Mouse (Mus musculus) splenic B cell, adult 2 months (primary cell): ENCODE results near the gene Ocln.

ENCODE experiments used
- DNase-seq: peaks from one replicate; pipeline ENCODE4 v3.0.0-alpha.2; 2011; ENCODE audit warnings: low read depth, low spot score
- H3K27me3 ChIP-seq: 2 replicates; pipeline ENCODE4 v1.6.1; 2012; ENCODE audit warnings: mild to moderate bottlenecking, low read length, moderate library complexity, mixed read lengths; ENCODE audit not compliant: control insufficient read depth, poor library complexity, insufficient read depth, severe bottlenecking
- H3K36me3 ChIP-seq: 2 replicates; pipeline ENCODE4 v1.6.1; 2012; ENCODE audit warnings: mild to moderate bottlenecking, low read length, moderate library complexity, mixed read lengths; ENCODE audit not compliant: control insufficient read depth, poor library complexity, insufficient read depth, severe bottlenecking

The Ocln gene

DNA sequence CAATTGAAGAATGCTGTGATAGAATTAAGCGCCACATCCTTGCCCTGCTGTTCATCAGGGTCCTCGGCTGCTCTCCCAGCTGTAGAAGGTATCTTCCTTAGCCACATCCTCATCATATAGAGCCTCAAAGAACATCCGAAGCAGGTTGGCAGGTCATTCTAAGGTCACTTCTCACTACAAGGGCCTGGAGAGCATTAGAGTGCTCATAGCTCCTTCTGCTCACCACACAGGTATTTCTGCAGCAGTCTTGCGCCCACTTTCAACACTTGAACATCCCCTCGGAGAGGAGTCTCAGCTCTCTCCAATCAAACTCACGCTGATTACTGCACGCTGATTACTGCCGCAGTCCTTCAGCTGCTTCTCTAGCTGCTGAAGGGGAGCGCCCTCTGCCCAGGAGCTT, 6.9 kb upstream of the Ocln start:
- no peak for DNase-seq
- Histone ChIP-seq H3K27me3 (no peaks in the 10 kb centered on the region; the same call in 1 of the 2 replicates), H3K36me3 (no peaks in the 10 kb centered on the region)

DNA sequence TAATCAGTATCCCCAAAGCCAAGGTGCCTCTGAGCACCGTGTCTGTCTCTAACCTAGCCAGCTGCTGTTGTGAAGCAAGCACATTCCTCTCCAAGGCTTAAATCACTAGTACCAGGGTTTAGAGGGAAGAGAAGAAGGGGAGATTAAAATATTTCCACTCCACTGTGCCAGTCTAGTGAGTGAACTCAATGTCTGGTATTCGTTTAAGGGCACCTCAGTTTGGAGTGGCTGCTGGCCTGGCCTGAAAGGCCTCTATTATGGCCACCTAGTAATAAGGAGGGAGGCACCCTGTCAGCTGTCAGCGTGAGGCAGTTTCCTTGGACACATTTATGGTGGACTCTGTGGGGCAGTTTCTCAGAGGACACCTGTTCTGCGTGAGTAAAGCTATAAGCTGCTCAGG, 4.5 kb upstream of the Ocln start:
- DNase-seq, result no peak
- H3K27me3 ChIP-seq, result no peaks in the 10 kb centered on the region; the same call in 1 of the 2 replicates
- H3K36me3 ChIP-seq, result no peaks in the 10 kb centered on the region

DNA sequence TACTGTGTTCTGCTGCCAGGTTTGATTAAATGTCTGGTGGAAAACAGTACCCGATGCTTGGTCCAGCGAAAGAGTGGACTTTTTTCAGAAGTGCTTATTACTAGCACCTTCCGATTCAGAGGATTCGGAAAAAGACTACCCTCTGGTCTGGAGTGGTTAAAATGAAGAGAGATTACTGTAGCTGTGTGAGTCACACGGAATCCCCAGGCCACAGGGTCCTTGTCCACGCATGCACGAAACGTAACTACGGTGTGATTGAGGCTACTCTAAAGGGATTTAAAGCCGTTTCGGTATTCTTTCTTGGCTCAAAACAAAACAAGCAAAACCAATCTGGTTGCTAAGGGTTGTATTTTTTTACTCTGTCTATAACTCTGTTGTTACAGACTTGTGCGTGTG, 522 bp upstream of the Ocln start:
- Histone ChIP-seq H3K36me3 (no peaks in the 10 kb centered on the region), H3K27me3 (no peaks in the 10 kb centered on the region; the same call in 1 of the 2 replicates)
- DNase-seq, result peak; percentile 13

DNA sequence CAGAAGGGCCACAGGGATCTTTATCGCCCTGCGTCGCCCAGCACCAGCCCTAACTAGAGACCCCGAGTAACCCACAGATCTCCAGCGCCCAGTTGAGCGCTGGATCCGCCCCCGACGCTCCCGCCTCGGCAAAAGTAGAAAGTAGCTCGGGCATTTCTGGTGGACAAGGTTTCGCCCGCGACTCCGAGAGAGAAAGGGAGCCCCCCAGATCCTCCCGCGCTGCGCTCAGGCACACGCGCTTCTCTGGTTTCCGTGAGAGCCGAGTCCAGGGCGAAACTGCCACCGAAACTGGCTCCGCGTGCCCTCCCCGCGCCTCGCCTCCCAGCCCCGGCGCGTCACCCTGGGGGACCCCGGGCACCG, 529 bp downstream of the Ocln start:
- DNase-seq, result peak; percentile 25
- Histone ChIP-seq H3K27me3 (no peaks in the 10 kb centered on the region), H3K36me3 (no peaks in the 10 kb centered on the region)

DNA sequence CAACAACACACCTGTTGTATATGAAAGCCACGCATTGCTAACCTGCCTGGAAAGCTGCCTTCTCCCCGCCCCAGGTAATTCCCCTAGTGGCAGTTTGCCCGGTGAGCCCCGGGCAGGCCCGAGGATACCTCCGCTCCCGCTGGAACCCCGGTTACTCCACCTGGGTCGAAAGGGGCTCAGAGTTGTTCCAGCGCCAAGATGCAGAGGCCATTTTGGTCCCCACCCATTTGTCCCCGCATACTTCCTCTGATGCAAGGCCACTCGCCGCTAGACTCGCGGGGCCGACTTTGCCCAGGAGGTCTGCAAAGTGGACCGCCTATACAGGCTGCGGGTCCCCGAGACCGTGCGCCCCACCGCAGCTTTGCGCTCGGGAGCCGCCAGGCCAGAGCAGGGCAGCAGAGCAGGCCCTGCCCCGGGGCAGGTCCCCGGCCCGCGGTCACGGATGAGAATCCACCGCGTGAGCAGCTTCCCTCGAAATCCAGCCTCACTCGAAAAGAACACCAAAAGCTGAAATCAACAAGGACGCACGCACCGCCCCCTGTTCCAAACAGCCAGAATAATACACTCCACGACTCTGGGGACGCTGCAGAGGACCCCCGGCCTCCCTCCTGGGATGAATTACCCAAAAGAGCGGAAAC, 1.0 kb downstream of the Ocln start:
- DNase-seq, result peak; percentile 11
- H3K36me3 ChIP-seq, result no peaks in the 10 kb centered on the region

DNA sequence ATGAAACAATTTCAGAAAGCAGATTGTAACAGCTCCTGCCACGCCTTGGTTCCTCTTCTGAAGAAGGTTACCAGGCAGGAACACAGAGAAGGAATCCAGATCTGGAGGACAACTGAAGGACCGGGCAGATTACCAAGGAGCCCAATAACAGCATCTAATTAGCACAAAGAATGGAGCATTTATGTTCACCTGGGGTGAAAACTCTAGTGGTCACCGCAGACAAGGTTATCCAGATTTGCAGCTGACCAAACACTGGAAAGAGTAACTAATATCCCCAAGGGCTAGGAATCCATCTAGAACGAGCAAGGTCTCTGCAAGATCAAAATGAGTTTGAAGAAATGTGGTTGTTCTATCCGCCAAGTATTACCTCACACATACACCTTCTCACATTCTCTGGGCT, 5.2 kb downstream of the Ocln start:
- Histone ChIP-seq H3K27me3 (no peaks in the 10 kb centered on the region), H3K36me3 (no peaks in the 10 kb centered on the region)
- no peak for DNase-seq

More for the DNA sequence above, 1.0 kb downstream of the Ocln start:
- no peaks in the 10 kb centered on the region for H3K27me3 ChIP-seq

DNA sequence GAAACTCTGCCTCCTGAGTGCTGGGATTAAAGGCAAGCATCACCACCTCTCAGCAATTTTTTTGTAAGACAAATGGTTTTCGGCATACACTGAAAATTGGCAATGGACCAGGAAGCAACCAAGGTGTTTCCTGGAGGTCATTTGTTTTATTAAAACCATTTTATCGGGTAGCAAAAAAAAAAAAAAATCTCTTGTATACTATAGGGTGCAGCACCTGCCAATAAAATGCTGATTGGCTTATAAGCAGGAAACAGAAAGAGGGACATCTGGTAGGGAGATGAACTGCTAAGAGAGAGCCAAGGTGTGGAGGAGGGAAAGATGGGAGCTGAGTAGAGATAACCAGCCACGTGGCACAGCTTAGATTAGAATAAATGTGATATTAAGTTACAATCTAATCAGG, 7.0 kb downstream of the Ocln start:
- no peaks in the 10 kb centered on the region for H3K36me3 ChIP-seq
- DNase-seq, result no peak
- H3K27me3 ChIP-seq, result no peaks in the 10 kb centered on the region

DNA sequence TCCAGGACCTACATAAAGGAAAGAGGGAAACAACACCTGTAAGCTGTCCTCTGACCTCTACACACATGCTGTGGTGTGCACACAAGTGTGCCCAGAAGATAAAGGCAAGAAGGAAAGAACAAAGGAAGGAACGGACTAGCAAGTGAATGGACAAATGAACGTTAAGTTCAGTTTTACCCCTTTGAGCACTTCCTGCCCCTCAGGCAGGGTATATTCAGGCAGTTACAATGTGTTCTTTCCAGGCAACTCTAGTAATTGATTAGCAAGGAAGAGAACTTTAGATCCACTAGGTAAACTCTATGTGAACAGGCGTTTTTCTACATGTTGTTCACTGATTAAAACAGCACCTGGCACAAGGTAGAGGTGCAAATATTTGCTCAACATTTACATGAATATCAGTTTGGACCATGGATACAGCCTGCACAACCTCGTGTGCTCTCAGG, 8.3 kb downstream of the Ocln start:
- no peak for DNase-seq
- Histone ChIP-seq H3K27me3 (no peaks in the 10 kb centered on the region; the same call in 1 of the 2 replicates), H3K36me3 (no peaks in the 10 kb centered on the region)

DNA sequence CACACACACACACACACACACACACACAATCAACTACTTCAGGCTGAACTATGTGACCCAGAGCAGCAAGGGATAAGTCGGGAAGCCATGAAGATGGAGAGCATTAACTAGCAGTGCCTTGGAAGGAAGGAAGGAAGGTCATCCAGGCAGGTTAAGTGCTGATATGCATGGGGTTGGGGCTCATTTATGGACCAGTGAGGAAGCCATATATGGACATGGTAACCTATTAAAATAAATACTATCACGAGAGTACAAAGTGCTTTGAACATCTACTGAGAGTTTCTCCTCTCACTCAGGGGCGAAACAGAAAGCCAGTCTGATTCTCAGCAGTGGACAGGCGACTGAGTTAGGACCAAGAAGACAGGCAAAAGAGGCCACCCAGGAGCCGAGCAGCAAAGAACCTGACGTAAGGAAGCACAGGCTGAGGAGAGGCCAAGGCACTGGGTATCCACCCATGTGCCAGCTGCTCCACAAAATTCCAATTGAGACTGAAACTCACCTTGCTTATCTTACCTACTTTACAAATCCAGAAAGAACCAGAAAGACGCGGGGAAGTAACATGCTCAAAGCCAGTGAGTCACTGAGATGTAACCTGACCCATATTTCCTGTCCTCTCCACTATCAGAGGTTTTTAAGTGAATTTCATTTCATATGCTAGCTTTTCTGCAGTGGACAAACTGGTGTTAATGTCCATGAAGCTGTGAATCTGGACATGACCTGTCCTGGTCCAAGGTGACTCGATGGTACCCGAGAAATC, 9.3 kb downstream of the Ocln start:
- DNase-seq, result no peak
- H3K27me3 ChIP-seq, result no peaks in the 10 kb centered on the region; the same call in 1 of the 2 replicates

DNA sequence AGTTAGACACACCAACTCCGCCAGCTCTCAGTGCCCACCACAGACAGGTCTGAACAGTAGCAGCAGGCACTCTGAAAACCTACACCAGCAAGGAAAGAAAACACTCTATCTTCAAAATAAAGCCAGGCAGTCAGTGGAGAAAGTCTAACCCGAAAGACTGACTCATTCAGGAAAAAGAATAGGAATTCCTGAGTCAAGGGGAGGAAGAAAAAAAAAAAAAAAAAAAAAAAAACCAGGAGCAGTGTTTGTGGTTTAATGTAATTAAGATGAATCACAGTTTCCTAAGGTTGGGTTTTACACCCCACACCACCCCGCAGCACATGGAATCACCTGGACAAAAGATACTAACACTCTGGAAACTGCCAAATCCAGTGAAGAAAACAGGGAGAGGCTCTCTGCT, 16.4 kb downstream of the Ocln start:
- no peaks in the 10 kb centered on the region; the same call in 1 of the 2 replicates for H3K27me3 ChIP-seq
- DNase-seq, result no peak
- H3K36me3 ChIP-seq, result no peaks in the 10 kb centered on the region

More for the DNA sequence above, 9.3 kb downstream of the Ocln start:
- no peaks in the 10 kb centered on the region for H3K36me3 ChIP-seq

DNA sequence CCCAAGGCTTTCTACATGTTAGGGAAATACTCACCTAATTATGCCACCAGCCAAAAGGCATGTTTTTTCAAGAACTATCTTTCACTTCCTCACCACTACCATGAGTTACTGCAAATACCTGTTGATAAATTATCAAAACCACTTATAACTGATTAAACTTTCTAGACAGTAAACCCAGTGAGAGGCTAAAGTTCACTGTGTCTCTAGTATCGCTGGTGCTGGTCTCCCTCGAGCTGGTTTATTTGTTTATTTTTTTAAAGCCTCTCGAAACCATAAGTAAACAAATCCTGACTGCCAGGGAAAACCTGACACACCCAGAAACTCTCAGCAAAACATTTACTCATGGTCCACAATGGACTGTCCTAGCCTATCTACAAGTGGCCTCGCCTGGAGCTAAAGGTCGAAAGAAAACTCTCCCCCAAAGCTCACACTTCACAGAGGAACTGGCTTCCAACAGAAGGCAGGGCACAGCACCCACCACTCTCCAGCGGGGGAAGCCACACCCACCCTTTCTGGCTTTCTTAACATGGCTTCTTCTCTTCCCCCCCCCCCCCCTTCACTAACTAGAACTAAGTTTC, 19.6 kb downstream of the Ocln start:
- no peaks in the 10 kb centered on the region for H3K27me3 ChIP-seq
- DNase-seq, result no peak

DNA sequence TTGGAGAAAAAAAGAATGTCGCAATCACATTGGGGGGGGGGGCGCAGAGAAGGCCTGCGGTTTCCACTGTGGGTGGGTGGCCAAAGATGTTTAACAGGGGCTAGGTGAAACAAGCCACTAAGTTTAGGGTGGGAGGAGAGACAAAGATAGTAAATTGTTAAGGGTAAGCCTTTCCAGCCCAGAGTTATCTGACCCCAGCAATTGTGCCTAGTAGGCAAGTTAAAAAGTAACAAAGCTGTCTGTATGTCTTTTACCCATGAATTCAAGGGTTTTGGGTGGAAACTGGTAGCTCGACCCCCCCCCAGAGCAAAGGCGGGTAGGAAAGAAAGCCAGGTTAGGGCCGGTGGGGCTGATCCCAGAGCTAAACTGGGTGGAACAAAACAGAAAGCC, 25.9 kb downstream of the Ocln start:
- no peak for DNase-seq
- Histone ChIP-seq H3K36me3 (no peaks in the 10 kb centered on the region), H3K27me3 (no peaks in the 10 kb centered on the region)

More for the DNA sequence above, 19.6 kb downstream of the Ocln start:
- no peaks in the 10 kb centered on the region for H3K36me3 ChIP-seq

DNA sequence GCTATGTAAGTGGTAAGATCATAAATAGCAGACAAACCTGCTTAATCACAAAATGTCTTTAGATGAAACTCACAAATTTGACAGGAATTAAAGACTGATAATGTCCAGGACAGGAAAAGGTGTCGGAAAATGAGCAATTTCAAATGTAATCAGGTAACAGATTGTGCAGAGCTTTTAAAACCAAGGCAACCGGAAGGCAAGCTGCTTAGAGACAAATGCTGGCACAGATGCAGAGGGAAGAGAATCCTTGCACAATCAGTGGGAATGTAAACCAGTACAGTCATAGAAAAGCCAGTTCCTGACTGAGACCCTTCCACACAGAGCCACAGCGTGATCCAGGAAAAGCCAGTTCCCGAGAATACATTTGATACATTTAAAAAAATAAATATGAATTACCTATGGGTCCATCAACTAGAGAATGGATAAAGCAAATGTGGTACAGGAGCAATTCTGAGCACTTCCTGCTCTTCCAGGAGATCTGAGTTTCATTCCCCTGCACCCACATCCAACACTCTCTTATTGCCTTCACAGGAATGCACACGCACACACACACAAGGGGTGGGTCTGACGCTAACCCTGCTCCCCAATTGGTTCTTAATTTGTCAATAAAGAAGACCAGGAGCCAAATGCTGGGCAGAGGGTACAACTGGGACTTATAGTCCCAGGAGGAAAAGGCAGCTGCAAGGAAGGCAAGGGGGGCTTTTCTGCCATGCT, 26.4 kb downstream of the Ocln start:
- no peaks in the 10 kb centered on the region for H3K27me3 ChIP-seq
- no peak for DNase-seq

DNA sequence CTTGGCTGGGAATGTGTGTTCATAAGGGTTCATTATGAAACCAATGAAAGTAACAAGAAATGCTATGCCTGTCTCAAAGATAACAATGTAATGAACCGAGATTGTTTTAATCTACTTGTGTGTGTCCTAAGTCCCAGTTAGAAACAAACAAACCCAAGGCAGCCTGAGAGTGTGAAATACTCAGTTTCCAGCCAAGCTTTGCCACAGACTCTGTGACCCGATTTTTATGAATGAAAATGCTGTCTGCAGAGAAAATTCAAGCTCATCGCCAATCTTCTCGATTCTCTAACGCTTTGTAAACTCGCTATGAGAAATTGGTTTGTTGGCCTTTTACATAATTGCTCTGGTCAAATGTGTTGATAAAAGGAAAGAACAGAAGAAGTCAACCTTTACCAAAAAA, 27.6 kb downstream of the Ocln start:
- no peak for DNase-seq
- no peaks in the 10 kb centered on the region for H3K27me3 ChIP-seq
- no peaks in the 10 kb centered on the region for H3K36me3 ChIP-seq

More for the DNA sequence above, 26.4 kb downstream of the Ocln start:
- H3K36me3 ChIP-seq, result no peaks in the 10 kb centered on the region

DNA sequence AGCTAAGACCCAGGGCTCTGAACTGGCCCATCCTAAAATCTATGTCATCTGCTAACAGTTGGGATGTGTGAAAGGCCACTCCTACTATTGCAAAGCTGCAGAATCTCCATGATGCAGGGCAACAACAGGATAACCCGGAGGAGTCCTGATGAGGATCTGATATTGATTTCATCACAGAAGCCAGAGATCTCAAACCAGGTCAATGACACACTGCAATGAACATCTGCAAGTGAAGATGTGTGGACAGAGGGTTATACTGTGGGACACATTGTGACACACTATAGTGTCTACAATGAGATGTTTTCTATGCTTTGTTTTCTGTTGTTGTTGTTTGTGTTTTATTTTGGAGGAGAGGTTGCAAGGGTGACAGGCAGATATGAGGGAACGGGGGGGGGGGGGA, 28.8 kb downstream of the Ocln start:
- no peak for DNase-seq
- no peaks in the 10 kb centered on the region for H3K36me3 ChIP-seq

More for the DNA sequence above, 28.8 kb downstream of the Ocln start:
- no peaks in the 10 kb centered on the region for H3K27me3 ChIP-seq
